Mouse (Mus musculus): ENCODE data around the gene Vmn2r-ps159.
"Not testable (repeated sequence)": the region's sequence is repeated elsewhere in the genome, so short reads cannot be mapped to it uniquely, and the experiment has no call there.

DNA sequence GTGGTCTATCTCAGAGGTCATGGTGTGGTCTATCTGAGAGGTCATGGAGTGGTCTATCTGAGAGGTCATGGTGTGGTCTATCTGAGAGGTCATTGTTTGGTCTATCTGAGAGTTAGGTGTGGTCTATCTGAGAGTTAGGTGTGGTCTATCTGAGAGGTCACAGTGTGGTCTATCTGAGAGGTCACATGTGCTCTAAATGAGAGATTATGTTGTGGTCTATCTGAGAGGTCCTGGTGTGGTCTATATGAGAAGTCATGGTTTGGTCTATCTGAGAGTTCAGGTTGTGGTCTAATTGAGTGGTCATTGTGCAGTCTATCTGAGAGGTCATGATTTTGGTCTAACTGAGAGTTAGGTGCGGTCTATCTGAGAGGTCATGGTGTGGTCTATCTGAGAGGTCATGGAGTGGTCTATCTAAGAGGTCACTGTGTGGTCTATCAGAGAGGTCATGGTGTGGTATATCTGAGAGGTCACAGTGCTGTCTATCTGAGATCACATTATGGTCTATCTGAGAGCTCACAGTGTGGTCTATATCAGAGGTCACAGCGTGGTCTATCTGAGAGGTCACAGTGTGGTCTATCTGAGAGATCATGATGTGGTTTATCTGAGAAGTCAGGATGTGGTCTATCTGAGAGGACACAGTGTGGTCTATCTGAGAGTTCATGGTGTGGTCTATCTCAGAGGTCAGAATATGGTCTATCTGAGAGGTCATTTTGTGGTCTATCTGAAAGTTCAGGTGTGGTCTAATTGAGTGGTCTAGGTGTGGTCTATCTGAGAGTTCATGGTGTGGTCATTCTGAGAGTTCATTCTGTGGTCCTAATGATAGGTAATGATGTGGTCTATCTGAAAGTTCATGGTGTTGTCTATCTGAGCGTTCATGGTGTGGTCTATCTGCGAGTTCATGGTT is 10.9 kb downstream of the Vmn2r-ps159 start:
- TF ChIP-seq GATA1, TAL1 (IDR thresholded peaks at IDR 0.05; ENCODE audit: low read length): not testable (repeated sequence)

Measured in erythroblast, embryonic 14.5 days (primary cell).